In genomic region chr13:73699714-73700113, GRCm38 (mm10) we compare ENCODE assay signal across 22 mouse cellular contexts. TPM values are rescaled to one million over a fixed set of nuclear protein-coding genes. Genes with fewer than 3 reads are reported as not detected.
"Had no signal": no experiment of that assay in that cellular context is flagged by ENCODE, and none has a peak within 500 bp of the region (broad histone marks: within the 10 kb centered on the region; RNA-seq: fewer than 3 reads in every experiment).

No protein-coding gene starts in this region.

- H3K36me3 ChIP-seq: limb, embryonic 10.5 days; liver, embryonic 12.5 days; midbrain, embryonic 10.5 days; neural tube, embryonic 15.5 days; stomach, embryonic 15.5 days had no signal

- H3K27me3 ChIP-seq: liver, embryonic 12.5 days; neural tube, embryonic 15.5 days; stomach, embryonic 15.5 days had no signal

- H3K4me2 ChIP-seq: liver, embryonic 12.5 days; lung, embryonic 14.5 days; neural tube, embryonic 15.5 days; stomach, embryonic 15.5 days had no signal

- H3K4me1 ChIP-seq: limb, embryonic 10.5 days; liver, embryonic 12.5 days; midbrain, embryonic 10.5 days; neural tube, embryonic 15.5 days; stomach, embryonic 15.5 days had no signal

- H3K9me3 ChIP-seq: limb, embryonic 10.5 days; liver, embryonic 12.5 days; midbrain, embryonic 10.5 days; neural tube, embryonic 15.5 days; stomach, embryonic 15.5 days had no signal

- H3K27ac ChIP-seq: kidney, postnatal 0 days; layer of hippocampus, adult 2 months; limb, embryonic 10.5 days; liver, embryonic 12.5 days; midbrain, embryonic 10.5 days; neural tube, embryonic 15.5 days; stomach, embryonic 15.5 days had no signal

- H3K9ac ChIP-seq: liver, embryonic 12.5 days; lung, embryonic 14.5 days; neural tube, embryonic 15.5 days; stomach, embryonic 15.5 days had no signal

- DNase-seq: kidney, adult 9 months; kidney, postnatal 4 days; lung, embryonic 14.5 days; lung, postnatal 10 days; lung, postnatal 4 days; midbrain, embryonic 14.5 days; right cerebral cortex, postnatal 4 days; thymus, postnatal 14 days had no signal

- ATAC-seq: liver, embryonic 12.5 days had no signal

- H3K4me3 ChIP-seq: layer of hippocampus, adult 2 months; limb, embryonic 10.5 days; liver, embryonic 12.5 days; midbrain, embryonic 10.5 days; myocyte; neural tube, embryonic 15.5 days; stomach, embryonic 15.5 days had no signal

RNA-seq across cellular contexts. Expression of gene Slc6a19, which starts 5.0 kb away (rescaled TPM):
- total RNA-seq: layer of hippocampus, adult 2 months; left cerebral cortex, adult 18-20 months; left cerebral cortex, postnatal 10 days had no signal
- polyA plus RNA-seq: limb, embryonic 10.5 days; limb, embryonic 14.5 days had no signal

RNA-seq across cellular contexts. Expression of gene Slc6a18, which starts 21.9 kb away (rescaled TPM):
- total RNA-seq: layer of hippocampus, adult 2 months; layer of hippocampus, postnatal 10 days; left cerebral cortex, adult 18-20 months; left cerebral cortex, postnatal 10 days; megakaryocyte, adult 5-6 weeks had no signal
- polyA plus RNA-seq: limb, embryonic 10.5 days; liver, embryonic 12.5 days; lung, embryonic 14.5 days; midbrain, embryonic 10.5 days; midbrain, embryonic 14.5 days; myocyte; neural tube, embryonic 11.5 days; neural tube, embryonic 15.5 days; stomach, embryonic 15.5 days had no signal
